Mouse (Mus musculus) small intestine, adult 2 months (tissue): ENCODE results near the gene Pygo1. TPM values are rescaled to one million over a fixed set of nuclear protein-coding genes. Genes with fewer than 3 reads are reported as not detected.

Experiments used
- H3K27ac ChIP-seq: fragments of 200-500 bp; 2 replicates; pipeline ENCODE4 v1.5.1; 2012; ENCODE audit warnings: low read depth, low read length, control low read depth, inconsistent platforms; ENCODE audit not compliant: insufficient read depth
- H3K27me3 ChIP-seq: fragments of 200-500 bp; 2 replicates; pipeline ENCODE4 v1.6.1; 2012; ENCODE audit warnings: mild to moderate bottlenecking, moderate library complexity, low read length, inconsistent platforms; ENCODE audit not compliant: control insufficient read depth, insufficient read depth
- H3K36me3 ChIP-seq: fragments of 200-500 bp; 2 replicates; pipeline ENCODE4 v1.6.1; 2012; ENCODE audit warnings: mild to moderate bottlenecking, low read length, control low read depth, inconsistent platforms; ENCODE audit not compliant: control insufficient read depth, insufficient read depth
- H3K4me1 ChIP-seq: fragments of 200-500 bp; 2 replicates; pipeline ENCODE4 v1.6.1; 2012; ENCODE audit warnings: low read length, inconsistent platforms, mixed read lengths; ENCODE audit not compliant: control insufficient read depth, insufficient read depth, insufficient read length
- H3K4me3 ChIP-seq: fragments of 200-500 bp; 2 replicates; pipeline ENCODE4 v1.5.1; 2012; ENCODE audit warnings: low read depth, mild to moderate bottlenecking, control low read depth, inconsistent platforms, low read length, moderate library complexity
- CTCF ChIP-seq: fragments of 200-500 bp; IDR thresholded peaks from 2 replicates; pipeline ENCODE4 v1.5.1; 2012; ENCODE audit warnings: low read depth, mild to moderate bottlenecking, control low read depth, inconsistent platforms, low read length, moderate library complexity, mixed read lengths; ENCODE audit not compliant: insufficient replicate concordance, insufficient read length; ENCODE audit errors: extremely low read depth
- POLR2A ChIP-seq: fragments of 200-500 bp; IDR thresholded peaks from 2 replicates; pipeline ENCODE4 v1.6.1; 2012; ENCODE audit warnings: low read depth, mild to moderate bottlenecking, control low read depth, inconsistent platforms, low read length, moderate library complexity
- WGBS: fragments of 180-500 bp; shearing (Covaris S2); methylation state at CpG from one replicate; pipeline ENCODE4 v1.1.7; 2018; 5-methylcytosine and 5-hydroxymethylcytosine counted together
- polyA plus RNA-seq: library from polyadenylated mRNA; depleted of rRNA; stranded (reverse); fragments of >200 nt; gene quantifications from 2 replicates; pipeline ENCODE4 v1.2.3, GENCODE M21; 2012

Pygo1 gene
- polyA plus RNA-seq, 1 experiment = 0.09 TPM

- no peaks in the 10 kb centered on the region for H3K36me3 ChIP-seq
- peaks cover 7% of the 10 kb centered on the region for H3K4me1 ChIP-seq
- 18% methylated on average over 1 of the region's 1 CpGs for WGBS
- H3K27me3 ChIP-seq = no peaks in the 10 kb centered on the region
- no peak overlapping the region for H3K4me3 ChIP-seq
- H3K27ac ChIP-seq = no peak overlapping the region
- TF ChIP-seq POLR2A (no peak), CTCF (peak; percentile 64; the same call in 1 of the 2 replicates)
Measured at GRCm38 (mm10) chr9:72955546-72955945, 30.1 kb downstream of the Pygo1 start.

GRCm38 (mm10) chr9:72958521-72959450 is 33.3 kb downstream of the Pygo1 start, which contains the start of the genes Dyx1c1 and Gm44503:
Gene Dyx1c1, plus strand, starts transcription at chr9:72958785.
Gene Gm44503, plus strand, starts transcription at chr9:72958852.
- H3K27ac ChIP-seq = no peak within 1 kb of the TSS
- H3K4me3 ChIP-seq = peak within 1 kb of the TSS; percentile 98

GRCm38 (mm10) chr9:72961346-72961745 is 35.9 kb downstream of the Pygo1 start:
- Histone ChIP-seq H3K4me3 (no peak overlapping the region), H3K27ac (no peak overlapping the region), H3K4me1 (peaks cover 7% of the 10 kb centered on the region), H3K36me3 (no peaks in the 10 kb centered on the region), H3K27me3 (no peaks in the 10 kb centered on the region)
- 65% methylated on average over 8 of the region's 8 CpGs for WGBS
- TF ChIP-seq CTCF (no peak), POLR2A (no peak)

More at GRCm38 (mm10) chr9:72958521-72959450, 33.3 kb downstream of the Pygo1 start, which contains the start of the genes Dyx1c1 and Gm44503:
- Histone ChIP-seq H3K27me3 (no peaks in the 10 kb centered on the region), H3K4me1 (peaks cover 7% of the 10 kb centered on the region), H3K36me3 (no peaks in the 10 kb centered on the region)
- 1% methylated on average over 43 of the region's 43 CpGs for WGBS
- TF ChIP-seq POLR2A (peak; percentile 32; the same call in 1 of the 2 replicates), CTCF (no peak)

- Histone ChIP-seq H3K27me3 (no peaks in the 10 kb centered on the region), H3K4me1 (peaks cover 7% of the 10 kb centered on the region), H3K36me3 (no peaks in the 10 kb centered on the region), H3K27ac (no peak overlapping the region), H3K4me3 (no peak overlapping the region)
- 72% methylated on average over 15 of the region's 15 CpGs for WGBS
- TF ChIP-seq POLR2A (no peak), CTCF (no peak)
Measured at GRCm38 (mm10) chr9:72961959-72962358, 36.5 kb downstream of the Pygo1 start.

GRCm38 (mm10) chr9:72968349-72969061 is 43.1 kb downstream of the Pygo1 start:
- Histone ChIP-seq H3K4me3 (no peak overlapping the region), H3K36me3 (no peaks in the 10 kb centered on the region), H3K27me3 (no peaks in the 10 kb centered on the region), H3K27ac (no peak overlapping the region), H3K4me1 (no peaks in the 10 kb centered on the region)
- whole genome bisulfite sequencing = 21% methylated on average over 11 of the region's 11 CpGs
- TF ChIP-seq POLR2A (no peak), CTCF (peak; percentile 61; the same call in 1 of the 2 replicates)

GRCm38 (mm10) chr9:72969874-72970273 is 44.4 kb downstream of the Pygo1 start:
- no peaks in the 10 kb centered on the region for H3K27me3 ChIP-seq
- no peaks in the 10 kb centered on the region for H3K4me1 ChIP-seq
- WGBS = 80% methylated on average over 7 of the region's 7 CpGs
- no peaks in the 10 kb centered on the region for H3K36me3 ChIP-seq
- TF ChIP-seq CTCF (no peak), POLR2A (no peak)
- H3K27ac ChIP-seq = no peak overlapping the region
- H3K4me3 ChIP-seq = no peak overlapping the region

GRCm38 (mm10) chr9:72972435-72972834 is 47.0 kb downstream of the Pygo1 start:
- WGBS = 86% methylated on average over 5 of the region's 5 CpGs

More at GRCm38 (mm10) chr9:72972435-72972834, 47.0 kb downstream of the Pygo1 start:
- H3K4me3 ChIP-seq = no peak overlapping the region
- no peaks in the 10 kb centered on the region for H3K4me1 ChIP-seq
- TF ChIP-seq POLR2A (no peak), CTCF (no peak)
- no peaks in the 10 kb centered on the region for H3K36me3 ChIP-seq
- H3K27ac ChIP-seq = no peak overlapping the region
- no peaks in the 10 kb centered on the region for H3K27me3 ChIP-seq
